Mouse (Mus musculus) right cerebral cortex, adult 2 months (tissue): Measurements from ENCODE around the gene Lmln.
"Not testable (repeated sequence)": the region's sequence is repeated elsewhere in the genome, so short reads cannot be mapped to it uniquely, and the experiment has no call there.

ENCODE experiments used
- DNase-seq, 2 experiments: peaks; one replicate each; pipeline ENCODE4 v3.0.0; 2021 to 2022; ENCODE audit warnings: low spot score in 2 of 2

Lmln gene

DNA sequence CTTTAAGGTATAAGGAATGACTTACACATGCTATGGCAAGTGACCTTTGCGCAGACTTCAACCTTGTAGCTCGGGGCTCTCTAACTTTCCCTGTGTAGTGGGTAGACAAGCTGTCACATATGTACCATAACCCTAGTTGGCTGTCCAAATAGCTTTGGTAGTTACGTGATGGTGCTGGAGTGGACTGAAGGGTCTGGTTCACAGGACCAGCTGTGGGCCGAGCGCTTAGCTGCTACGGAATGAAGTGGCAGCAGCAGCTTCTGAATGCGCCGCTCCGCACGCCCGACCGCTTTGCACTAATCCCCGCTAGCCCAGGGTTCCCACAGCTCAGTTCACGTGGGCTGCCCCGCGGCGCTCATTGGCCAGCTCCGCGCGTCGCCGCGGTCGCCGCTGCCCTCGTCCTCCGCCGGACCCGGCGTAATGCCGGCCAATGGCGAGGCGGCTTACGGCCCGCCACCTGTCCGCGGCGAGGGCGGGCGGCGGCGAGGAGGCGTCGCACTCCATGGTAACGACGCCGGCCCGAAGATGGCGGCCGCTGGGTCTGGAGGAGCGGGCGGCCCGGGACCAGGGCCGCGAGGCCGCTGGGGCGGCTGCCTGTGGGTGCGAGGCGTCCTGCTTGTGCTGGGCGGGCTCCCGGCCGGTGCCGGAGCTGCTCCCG, at the start of gene Lmln:
Gene Lmln, plus strand, starts transcription at position 498 of the 658 bp plus-strand sequence.
- DNase-seq: peak; percentile 87 to 88

DNA sequence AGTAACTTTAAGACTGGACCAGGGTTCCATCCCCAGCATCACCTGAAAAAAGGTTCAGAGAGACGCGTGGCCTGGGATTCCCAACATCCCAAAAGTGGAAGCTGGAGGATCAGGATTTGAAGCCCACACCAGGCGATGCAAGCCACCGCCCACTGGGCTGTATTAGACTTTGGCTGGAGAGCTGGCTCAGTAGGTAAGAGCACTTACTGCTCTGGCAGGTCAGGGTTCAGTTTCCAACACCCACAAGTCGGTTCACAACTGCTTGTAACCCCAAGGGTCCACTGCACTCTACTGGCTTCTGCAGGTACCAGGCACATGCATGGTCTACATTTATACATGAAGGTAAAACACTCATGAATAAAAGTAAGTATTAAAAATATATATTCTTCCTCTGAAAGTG, 48.5 kb upstream of the Lmln start:
- no peak for DNase-seq

DNA sequence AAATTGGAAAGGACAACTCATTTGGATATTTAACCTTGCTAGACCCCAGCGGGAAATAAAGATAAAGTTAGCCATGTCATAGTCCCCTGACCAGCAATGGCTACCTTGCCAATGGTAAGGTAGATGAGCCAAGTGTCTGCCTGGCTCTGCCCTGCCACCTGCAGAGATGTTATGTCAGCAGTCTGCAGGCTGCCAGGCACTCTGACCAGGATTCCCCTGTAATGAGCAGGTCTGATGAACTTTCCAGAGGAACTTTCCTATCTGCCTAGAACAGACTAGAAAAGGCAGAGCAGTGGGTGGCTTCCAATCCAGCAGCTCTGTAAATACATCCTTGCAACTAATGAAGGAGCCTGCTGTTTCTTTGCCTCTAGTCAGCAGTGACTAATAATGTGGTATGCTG, 47.4 kb upstream of the Lmln start:
- DNase-seq: no peak

DNA sequence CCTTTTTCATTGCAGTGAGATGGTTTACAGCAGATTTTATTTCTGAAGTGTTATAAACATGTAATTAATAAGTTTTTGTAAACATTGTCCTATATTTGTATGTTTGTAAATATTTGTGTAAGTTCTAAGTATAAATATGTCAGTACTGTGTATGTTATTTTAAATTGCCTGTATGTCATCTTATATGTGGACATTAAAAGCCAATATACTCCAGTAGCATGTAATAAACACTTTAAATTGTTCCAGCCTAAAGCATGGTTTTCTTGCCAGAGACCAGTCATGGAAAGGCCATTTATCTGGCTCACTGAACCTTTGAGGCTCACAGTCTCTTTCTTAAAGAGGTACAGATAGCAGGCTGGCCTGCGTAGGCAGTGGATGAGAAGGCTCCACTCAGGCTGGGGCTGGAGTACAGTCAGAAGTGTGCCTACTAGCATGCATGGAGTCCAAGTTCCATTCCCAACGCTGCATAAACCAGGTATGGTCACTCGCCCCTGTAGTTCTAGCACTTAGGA, 46.9 kb upstream of the Lmln start:
- DNase-seq: no peak

DNA sequence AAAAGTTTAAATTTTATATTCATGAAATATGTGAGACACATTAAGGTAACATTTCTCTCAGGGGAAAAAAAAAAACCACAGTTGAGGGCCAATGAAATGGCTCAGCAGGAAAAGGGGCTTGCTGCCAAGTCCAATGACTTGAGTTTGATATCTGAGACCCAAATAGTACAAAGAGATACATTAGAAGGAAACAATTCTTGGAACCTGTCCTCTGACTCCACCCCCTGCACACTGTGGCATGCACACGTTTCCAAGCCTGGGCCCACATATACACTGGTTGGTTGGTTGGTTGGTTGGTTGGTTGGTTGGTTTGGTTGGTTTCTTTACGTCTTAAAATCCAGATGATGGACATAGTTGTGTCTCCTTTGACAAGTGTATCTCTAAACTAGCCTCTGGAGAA, 46.3 kb upstream of the Lmln start:
- DNase-seq: no peak

DNA sequence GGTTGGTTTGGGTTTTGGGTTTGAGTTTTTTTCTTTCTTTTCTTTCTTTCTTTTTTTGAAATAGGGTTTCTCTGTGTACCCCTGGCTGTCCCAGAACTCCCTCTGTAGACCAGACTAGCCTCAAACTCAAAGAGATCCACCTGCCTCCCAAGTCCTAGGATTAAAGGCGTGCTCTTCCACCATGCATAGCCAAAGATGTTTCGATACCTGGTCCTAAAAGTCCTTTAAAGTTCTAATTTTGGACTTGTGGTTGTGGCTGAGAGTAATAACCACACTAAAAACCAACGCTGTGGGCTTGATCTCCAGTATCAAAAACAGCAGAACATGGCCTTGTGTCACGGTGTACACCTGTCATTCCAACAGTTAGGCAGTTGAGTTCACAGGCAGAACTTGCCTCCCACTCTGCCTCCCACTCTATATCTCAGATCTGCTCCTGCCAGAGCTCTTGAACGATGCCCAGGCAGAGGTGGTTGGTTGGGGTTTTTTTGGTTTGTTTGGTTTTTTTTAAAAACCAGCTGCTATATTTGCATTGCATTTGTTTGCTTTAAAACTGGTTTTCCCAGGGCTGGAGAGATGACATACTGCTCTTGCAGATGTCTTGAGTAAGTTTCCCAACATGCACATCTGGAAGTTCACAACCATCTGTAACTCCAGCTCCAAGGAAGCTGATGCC, 44.5 kb upstream of the Lmln start:
- DNase-seq: no peak

DNA sequence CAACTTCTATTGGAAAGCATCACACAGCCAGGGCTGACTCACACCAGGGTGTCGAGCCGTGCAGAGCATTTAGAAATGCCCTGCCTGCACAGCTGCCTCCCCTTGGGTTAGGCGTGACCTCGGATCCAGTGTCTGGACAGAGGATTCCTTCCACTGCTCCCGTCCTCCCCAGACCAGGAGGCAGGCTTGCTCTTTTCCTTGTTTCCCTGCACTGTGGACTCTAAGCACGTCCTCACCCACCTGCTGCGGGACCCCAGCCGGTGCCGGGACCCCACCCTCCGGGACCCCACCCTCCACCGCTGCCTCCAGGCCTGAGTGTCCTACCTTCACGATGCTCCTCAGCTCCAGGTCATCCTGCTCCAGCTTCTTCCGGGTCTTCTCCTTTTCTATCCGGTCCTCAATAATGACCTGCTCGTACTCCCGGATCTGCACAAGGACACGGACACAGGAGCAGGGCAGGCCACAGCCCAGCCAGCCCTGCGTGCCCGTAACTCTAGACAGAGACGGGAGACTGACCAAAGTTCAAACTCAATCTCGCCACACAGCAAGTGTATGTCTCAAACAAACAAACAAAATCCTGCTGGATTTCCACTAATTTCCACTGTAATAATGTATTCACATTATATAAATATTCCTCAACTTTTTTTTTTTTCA, 43.1 kb upstream of the Lmln start:
- no peak for DNase-seq

DNA sequence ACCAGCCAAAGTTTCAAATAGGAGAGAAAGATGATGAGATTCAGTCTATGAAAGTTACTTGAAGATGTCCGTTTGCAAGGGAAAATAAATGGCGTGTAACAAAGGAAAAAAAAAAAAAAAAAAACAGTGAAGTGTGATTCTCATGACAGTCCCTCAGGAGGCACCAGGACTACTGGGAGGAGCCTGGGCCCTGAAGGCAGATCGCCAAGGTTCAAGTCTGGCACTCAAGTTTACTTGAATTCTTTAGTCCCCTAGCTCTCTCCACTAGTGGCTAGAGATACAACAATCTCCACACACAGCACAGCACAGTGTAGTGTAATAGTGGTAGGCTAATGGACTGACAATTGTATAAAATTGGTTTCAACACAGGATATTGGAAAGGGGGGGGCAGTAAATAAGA, 40.9 kb upstream of the Lmln start:
- DNase-seq: no peak

DNA sequence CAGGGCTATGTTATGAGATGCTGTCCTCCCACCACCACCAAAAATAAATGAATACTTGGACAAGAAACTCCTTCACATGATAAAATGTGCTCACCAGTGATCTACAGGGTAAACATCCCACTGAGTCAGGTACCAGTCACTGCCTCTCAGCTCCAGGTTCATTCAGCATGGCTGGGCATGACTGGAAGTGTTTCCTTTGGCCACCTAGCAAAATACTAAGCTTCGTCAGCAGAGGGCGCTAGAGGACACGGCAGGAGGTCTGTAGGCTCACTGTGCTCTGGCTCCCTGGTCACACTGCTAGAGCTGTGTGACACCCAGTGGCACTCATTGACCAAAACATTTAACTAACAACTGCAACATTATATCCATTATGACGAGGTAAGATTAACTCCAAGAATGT, 38.6 kb upstream of the Lmln start:
- DNase-seq: peak; percentile 87 to 90

DNA sequence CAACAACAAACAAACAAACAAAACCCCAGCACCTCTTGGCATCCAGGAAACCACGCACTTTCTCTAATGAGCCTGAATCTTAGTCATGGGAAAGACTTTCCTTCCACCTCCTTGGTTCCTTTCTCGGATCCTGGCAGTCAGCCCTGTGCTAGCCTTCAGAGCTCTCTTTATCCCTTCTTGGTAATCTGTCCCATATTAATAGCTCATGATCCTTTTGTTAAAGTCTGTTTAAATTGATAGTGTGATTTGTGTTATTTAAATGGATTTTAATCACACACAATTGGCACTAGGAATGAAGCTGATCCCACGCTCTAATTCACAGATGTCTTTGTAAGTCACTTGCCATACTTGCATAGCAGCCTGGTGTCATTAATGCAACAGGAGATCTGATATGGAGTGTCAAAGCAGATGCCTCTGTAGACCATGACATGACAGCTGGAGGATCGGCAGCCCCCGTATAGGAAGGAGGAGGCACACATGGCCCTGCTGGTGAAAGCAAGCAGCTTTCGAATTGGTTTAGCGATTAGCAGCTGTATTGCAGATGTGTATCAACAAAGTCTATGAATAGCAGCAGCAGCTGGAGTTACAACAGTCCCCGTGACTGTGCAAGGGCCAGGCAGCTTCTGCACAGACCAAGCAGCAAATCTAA, 37.7 kb upstream of the Lmln start:
- DNase-seq: no peak

DNA sequence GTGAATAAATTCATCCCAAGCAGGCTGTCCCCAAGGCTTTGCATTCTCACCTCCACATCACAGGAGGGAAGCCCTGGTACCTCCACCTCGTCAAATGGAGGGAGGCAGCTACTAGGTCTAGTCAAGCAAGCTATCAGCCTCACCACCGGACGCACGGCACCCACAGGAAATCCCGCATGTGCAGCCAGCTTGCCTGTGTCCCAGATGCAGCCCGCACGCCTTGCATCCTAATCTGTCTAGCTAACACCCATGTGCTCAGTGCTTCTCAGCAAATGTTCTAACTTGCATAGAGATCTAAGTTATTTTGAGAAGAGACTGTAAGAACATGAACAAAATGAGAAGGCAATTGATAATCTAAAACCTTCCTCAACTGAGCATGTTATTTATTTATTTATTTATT, 36.0 kb upstream of the Lmln start:
- no peak for DNase-seq

DNA sequence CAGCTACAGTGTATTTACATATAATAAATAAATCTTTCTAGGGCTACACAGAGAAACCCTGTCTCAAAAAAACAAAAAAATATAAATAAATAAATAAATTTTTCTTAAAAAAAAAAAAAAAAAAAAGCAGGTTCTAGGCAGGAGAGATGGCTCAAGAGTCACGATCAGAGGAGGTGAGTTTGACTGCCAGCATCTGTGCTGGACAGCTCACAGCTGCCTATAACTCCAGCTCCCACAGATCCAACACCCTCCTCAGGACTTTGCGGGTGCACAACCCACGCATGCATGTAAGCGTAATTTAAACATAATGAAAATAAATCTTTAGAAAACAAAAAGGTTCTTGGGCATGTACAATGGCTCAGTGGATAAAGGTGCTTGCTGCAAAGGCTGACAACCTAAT, 26.3 kb upstream of the Lmln start:
- no peak for DNase-seq

DNA sequence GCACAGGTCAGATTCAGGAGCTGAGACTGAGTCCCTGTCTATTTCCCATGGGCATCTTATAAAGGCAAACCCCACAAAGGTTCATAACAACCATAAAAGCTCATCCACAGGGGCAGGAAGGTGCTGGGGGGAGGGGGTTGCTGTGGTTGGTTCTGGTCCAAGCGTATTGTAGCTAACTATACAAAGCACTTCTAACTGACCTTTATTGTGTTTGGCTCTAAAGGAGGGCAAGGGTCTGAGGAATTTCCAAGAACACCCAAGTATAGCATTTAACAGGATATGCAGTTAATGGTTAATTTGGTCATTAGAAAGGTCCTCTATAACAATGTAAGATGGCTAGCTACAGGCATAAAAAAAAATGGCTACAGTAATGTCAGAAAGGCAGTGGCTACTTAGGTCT, 19.6 kb upstream of the Lmln start:
- no peak for DNase-seq

DNA sequence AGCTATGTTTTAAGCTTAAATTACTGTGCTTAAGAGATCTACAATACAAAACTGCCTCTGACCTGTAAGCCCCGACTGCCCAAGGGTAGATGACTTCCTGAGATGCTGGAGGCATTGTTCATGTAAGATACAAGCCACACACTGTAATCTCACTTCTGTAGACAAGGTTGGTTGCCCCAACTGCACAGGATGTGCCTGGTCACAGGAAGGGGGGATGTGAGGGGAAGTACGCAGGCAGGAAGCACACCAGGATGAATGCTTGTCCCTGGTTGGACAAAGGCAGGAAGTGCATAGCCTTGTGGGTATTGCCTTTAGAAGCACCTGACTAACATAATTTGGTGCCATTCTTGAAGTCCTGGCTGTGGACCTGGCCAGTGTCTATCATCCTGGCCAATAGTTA, 19.1 kb upstream of the Lmln start:
- DNase-seq: no peak

DNA sequence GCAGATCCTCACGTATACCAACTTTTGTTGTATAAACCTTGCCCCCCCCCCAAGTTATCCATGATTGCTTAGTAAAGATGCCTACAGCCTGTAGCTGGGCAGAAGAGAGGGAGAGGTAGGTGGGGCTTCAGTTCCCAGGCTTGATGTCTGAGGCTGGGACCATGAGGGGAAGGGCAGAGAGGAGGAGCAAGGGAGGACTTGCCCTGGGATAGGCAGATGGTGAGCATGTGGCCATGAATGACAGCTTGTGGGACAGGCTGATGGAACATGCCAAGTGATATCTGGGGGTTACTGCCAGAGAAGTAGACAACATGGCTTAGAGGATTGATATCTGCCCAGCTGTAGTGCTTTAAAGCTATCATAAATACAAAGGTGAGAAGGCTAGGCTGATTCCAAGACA, 14.3 kb upstream of the Lmln start:
- DNase-seq: no peak

DNA sequence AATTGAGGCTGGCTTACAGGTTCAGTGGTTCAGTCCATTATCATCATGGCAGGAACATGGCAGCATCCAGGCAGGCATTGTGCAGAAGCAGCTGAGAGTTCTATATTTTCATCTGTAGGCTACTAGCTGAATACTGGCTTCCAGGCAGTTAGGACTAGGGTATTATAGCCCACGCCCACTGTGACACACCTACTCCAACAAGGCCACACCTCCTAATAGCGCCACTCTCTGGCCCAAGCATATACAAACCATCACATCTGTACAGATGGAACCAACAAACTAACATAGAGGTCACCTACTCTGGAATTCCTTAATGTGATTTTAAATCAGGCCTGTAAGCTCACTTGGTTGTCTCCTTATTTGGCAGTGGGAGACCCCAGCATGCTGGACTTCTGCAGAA, 13.6 kb upstream of the Lmln start:
- no peak for DNase-seq

DNA sequence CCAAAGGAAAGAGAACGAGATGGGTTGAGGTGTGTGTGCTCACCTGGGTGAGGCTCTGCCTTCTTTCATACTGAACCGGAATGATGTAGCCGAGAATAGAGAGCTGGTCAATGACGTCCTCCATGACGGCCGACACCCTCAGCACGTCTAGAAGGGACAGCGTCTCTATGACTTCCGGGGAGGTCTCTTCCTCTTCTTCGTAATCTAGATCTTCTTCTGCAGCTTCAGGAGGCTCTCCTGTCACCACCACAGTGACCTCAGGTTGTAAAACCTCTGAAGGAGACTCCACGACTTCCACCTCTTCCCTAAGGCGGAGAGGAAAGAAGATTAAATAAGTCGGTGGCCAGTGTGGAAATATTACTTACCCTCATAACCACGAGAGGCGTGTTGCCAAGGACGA, 12.5 kb upstream of the Lmln start:
- DNase-seq: no peak

DNA sequence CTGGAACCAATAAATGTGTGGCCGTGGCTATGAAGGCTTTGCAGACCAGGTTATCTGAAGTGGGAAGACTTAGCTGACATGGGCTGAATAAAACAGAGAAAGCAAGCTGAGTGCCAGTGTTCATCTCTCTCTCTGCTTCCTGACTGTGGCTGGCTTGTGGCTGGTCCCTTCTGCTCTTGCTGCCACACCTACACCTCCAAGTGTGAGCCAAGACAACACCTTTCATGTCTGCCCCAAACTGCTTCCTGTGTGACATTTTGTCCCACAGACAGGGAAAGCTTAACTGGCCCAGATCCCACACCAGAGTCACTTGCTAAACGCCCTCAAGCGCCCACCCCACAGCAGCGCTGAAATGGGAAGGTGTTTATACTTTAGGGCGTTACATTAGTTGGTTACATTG, 9.2 kb upstream of the Lmln start:
- DNase-seq: no peak

DNA sequence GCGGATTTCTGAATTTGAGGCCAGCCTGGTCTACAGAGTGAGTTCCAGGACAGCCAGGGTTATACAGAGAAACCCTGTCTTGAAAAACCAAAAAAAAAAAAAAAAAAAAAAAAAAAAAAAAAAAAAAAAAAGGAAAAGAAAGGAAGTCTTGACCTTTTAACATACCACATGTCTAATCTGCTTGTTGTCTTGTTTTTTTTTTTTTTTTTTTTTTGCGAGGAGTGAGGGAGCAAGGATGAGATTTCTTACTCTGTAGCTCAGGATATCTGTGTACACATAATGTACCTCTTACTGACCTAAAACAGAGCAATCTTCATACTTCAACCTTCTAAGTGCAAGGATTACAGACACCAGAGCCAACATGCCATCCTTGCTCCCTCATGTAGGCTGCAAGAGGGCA, 7.4 kb upstream of the Lmln start:
- not testable (repeated sequence) for DNase-seq

DNA sequence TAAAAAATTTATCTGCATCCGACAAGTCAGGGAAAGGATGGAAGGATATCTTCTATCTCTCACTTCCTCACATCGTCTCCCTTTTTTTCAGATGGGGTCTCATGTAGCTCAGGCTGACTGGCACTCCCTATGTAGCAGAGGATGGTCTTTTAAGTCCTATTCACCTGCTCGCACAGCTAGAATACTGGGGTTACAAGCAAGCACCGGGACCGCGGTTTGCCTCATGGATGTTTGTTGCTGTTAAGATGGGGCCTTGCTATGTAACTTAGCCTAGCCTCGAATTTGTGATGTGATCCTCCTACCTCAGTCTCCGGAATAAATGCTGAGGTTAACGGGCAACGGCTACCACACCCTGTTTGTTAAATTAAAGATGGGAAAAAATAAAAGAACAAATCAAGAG, 6.7 kb upstream of the Lmln start:
- peak in 1 of 2 experiments; percentile 17 for DNase-seq

DNA sequence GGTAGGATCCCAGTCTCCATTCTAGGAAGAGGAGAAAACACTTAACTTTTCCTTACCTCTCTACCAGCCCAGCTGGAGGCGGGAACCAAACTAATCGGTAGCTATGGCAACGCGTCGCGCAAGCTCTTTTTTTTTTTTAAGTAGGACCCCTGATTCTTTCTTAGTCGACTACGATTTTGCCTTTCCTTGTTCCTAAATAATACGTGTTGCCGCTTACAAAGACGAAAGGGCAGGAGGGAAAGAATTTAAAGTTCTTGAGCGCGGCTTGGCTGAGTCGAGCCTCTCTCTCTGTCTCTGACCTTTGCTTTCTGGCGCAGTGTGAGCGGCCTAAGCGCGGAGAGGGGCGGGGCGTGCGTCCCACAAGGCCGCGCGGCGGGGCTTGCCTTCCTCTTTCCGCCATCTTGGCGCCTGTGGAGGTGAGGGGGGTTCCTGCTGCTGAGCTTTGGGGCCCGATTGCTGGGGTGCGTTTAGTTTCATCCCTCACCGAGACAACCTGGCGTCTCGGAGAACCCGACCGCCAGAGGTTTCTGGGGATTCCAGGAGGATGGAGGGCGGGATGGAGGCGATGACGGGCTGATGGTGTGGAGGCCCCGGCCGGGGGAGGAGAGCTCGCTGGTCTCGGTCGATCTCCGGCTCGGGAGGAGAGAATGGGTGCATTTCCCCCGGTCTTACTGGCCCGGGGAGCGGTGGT, 6.1 kb upstream of the Lmln start, which contains the start of the genes Iqcg and Rpl35a:
Gene Iqcg, minus strand, starts transcription at position 124 of the 691 bp plus-strand sequence.
Gene Rpl35a, plus strand, starts transcription at position 359 of the 691 bp plus-strand sequence.
- peak; percentile 87 to 92 for DNase-seq

DNA sequence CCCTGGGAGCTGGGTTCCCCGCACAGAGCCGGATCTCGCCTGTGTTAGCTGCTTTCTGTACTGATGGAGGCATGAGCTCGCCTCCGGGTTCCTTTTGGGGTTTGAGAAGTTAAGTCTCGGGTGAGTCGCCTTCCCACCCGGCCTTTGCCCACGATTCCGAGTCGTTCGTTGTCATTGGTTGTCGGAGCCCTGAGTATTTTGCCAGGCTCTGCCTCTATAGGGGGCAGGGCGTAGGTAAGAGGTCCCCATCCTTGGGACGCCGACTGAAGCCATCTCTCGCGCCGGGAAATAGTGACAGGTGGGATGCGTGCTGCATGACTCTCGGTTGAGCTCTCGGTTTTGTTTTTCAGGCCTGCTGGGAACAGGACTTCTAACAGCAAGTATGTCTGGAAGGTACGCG, 5.5 kb upstream of the Lmln start:
- peak in 1 of 2 experiments; percentile 42 for DNase-seq
